Mouse (Mus musculus) lung, postnatal 25 days (tissue): Measurements from ENCODE around the gene E2f4.

Experiments
- DNase-seq: peaks from one replicate; pipeline ENCODE4 v3.0.0; 2022; ENCODE audit warnings: low spot score

E2f4 gene

GRCm38 (mm10) chr8:105294776-105295175 is 2.7 kb upstream of the E2f4 start:
- DNase-seq: no peak

- no peak for DNase-seq
Measured at GRCm38 (mm10) chr8:105295256-105295655, 2.2 kb upstream of the E2f4 start.

DNA sequence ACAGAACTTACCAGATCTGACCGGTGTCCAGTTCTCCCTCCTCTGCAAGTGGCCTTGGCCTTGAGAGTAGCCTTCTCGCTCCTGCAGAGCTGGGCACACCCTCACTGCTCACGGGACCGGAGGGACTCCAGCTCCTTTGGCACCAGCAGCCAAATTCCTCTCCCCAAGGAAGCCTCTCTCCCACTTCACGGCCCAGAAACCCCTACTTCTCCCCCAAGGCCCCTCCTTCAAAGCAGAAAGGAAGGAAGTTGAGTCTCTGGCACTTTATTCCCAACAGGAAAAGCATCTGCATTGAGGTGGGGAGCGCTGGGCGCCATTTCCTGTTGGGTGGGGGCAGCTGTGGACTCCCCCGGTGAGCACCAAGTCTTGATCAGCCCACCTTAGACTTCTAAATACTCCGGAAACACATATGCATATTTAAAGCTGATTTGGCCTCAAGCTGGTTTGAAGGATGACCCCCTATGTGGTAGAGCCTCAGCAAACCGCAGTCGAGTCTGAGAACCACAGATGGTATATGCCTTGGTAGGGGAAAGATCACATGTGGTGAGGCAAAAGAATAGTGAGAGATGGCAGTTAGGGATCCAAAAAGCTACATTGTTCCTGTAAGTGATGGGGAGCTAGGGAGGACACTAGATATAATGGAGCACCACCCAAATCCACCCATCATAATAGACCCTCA is 1.4 kb upstream of the E2f4 start, which contains the start of gene Exoc3l:
TSS of gene Exoc3l (minus strand) at position 207 of the 679 bp plus-strand sequence.
- DNase-seq: peak; percentile 48

DNA sequence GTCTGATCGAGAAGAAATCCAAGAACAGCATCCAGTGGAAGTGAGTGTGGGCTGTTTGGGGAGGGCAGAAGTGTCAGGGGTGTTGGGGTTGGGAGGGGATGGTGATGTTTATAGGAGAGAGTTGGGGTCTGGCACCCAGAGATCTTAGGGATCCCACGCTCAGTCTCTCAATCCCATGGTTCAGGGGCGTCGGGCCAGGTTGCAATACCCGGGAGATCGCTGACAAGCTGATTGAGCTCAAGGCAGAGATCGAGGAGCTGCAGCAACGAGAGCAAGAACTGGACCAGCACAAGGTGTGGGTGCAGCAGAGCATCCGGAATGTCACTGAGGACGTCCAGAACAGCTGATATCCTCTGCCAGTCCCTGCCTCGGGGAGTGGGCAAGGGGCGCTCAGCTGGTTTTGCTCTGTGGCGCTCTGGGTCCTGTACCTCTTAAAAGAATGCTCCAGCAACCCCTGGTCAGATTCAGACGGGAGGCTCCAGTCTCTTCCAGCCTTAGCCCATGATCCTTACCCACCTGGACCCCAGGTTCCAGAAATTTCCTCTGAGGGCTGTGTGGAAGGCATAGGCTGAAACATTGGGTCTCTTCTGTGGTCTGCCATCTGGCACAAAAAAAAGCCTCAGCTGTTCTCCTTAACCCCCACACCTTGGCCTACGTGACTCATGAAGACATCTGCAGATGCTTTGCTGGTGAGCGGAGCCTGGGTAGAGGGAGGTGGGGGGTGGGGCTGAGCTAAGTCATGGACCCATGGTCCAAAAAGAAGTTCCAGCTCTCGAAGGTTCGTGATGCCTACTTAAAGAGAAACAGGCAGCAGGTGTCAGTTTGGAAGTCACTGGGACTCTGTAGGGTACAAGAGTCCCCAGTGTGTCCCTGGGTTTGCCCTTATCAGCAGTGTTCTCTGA is 1.1 kb downstream of the E2f4 start:
- no peak for DNase-seq

- no peak for DNase-seq
Measured at GRCm38 (mm10) chr8:105299962-105300361, 2.5 kb downstream of the E2f4 start.

GRCm38 (mm10) chr8:105303396-105303795 is 5.9 kb downstream of the E2f4 start:
- no peak for DNase-seq

DNA sequence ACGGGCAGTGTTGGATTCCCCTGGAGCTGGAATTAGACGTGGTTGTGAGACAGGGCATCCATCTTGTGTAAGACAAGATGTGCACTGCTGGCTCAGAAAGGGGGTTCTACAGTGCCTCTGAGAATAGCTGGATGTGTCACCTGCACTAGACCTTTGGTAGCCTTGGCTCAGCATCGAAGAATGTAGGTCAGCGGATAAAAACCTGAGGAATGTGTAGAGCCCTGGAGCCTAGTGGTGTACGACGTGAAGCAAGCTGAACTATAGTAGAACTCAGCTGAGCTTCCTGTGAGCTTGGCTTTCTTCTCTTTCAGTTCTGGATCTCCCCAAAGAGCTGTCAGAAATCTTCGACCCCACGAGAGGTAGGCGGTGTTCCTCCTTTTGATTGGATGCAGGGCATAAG is 6.4 kb downstream of the E2f4 start:
- no peak for DNase-seq

- DNase-seq: no peak
Measured at GRCm38 (mm10) chr8:105304325-105305210, 7.1 kb downstream of the E2f4 start.

DNA sequence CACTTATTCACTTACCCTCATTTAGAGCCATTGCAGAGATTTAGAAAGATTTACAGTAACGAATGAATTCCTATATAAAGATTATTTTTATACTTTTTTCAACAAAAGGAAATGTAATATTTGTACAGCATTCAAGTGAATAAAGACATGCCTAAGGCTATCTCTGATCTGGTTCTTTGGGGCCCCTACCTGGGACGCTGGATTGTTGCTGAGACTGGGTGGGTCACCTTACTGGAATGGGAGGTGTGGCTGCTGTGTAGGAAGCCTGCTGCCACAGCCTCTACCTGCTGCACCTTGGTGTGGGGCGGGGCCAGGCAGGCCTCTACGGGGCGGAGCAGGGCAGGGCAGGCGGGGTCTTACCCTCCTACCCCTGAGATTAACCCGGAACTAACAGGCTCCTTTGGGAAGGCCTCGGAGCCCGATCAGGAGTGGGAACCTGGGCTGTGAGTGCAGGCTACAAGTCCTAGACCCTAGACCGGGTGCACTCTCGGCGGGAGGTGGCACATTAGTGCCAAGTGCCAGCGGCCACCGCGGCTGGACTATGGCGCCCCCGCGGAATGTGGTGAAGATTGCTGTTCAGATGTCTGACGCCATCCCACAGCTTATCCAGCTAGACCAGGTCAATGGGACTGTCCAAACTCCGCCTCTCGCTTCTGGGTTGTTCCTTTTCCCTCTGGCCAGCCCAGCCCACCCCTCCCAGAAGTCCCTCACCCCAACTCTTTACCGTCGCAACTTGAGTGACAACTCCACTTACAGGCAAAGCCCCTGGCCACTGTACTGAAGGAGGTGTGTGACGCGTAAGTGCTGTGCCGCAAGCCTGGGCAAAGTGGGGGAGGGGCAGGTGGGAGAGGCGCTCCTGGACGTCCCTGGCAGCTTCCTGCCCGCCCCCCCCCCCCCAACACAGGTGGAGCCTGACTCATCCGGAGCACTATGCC is 8.0 kb downstream of the E2f4 start, which contains the start of gene Elmo3:
TSS of gene Elmo3 (plus strand) at position 391 of the 935 bp plus-strand sequence.
- DNase-seq: peak; percentile 86

GRCm38 (mm10) chr8:105306146-105306691 is 8.8 kb downstream of the E2f4 start:
- no peak for DNase-seq

GRCm38 (mm10) chr8:105307670-105308069 is 10.2 kb downstream of the E2f4 start:
- no peak for DNase-seq

- DNase-seq: no peak
Measured at GRCm38 (mm10) chr8:105308428-105308827, 11.0 kb downstream of the E2f4 start.

DNA sequence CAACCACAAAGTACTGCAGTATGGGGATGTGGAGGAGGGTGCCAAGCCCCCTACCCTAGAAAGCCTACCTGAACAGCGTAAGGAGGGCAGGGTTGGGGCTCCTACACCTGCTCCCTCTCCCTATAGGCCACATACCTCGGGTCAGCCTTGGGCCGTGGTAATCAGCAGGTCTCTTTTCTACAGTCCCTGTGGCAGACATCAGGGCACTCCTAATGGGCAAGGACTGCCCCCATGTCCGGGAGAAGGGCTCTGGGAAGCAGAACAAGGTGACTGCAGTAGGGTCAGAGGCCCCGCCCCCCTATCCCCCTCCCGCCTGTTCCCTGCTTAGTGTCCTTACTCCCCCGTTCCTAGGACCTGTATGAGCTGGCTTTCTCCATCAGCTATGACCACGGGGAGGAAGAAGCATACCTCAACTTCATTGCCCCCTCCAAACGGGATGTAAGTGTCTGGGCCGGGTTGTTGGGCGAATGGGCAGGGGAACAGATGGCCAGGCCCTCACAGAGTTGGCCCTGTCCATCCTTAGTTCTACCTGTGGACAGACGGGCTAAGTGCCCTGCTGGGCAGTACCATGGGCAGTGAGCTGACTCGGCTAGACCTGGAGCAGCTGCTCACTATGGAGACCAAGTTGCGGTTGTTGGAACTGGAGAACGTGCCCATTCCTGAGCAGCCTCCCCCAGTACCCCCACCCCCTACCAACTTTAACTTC is 11.8 kb downstream of the E2f4 start:
- DNase-seq: no peak

- no peak for DNase-seq
Measured at GRCm38 (mm10) chr8:105310118-105310517, 12.7 kb downstream of the E2f4 start.

GRCm38 (mm10) chr8:105311718-105312117 is 14.3 kb downstream of the E2f4 start:
- no peak for DNase-seq

GRCm38 (mm10) chr8:105312891-105313481 is 15.5 kb downstream of the E2f4 start:
- no peak for DNase-seq

DNA sequence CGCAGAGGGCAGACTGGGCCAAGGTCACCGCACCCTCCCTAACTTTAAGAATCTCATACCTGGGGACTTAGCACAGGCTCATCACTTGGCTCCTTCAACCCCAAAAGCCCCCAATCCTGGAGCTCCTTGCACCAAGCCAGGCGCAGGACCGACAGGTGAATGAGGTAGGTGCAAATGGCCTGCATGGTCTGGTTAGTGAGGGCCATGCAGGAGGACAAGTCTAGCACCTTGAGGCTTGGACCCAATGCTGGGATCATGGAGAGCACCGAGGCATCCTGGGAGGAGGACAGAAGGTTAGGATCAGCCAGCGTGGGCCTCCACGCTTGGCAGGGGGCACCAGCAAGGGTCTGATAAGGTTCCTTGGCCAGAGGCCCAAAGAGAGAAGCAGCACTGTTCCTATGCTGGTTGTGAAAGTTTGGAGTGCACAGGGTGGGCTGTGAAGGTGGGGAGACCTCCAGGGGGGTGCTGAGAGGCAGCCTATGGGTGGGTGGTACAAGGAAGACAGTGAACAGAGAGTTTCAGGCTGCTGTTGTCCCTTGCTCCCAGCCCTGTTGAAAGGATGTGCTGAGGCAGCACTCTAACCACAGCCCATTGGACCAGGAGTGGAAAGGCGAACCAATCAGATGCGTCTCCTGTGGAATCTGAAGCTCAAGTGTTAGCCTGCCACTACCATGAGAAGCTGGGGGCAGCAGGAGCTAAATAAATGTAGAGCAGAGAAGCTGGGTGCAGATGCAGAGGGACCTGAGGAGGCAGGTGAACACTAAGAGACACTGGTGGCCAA is 16.3 kb downstream of the E2f4 start:
- no peak for DNase-seq

- DNase-seq: no peak
Measured at GRCm38 (mm10) chr8:105315073-105315769, 17.8 kb downstream of the E2f4 start.
